Mouse (Mus musculus): ENCODE data around the gene Inafm2.

Inafm2 gene

DNA sequence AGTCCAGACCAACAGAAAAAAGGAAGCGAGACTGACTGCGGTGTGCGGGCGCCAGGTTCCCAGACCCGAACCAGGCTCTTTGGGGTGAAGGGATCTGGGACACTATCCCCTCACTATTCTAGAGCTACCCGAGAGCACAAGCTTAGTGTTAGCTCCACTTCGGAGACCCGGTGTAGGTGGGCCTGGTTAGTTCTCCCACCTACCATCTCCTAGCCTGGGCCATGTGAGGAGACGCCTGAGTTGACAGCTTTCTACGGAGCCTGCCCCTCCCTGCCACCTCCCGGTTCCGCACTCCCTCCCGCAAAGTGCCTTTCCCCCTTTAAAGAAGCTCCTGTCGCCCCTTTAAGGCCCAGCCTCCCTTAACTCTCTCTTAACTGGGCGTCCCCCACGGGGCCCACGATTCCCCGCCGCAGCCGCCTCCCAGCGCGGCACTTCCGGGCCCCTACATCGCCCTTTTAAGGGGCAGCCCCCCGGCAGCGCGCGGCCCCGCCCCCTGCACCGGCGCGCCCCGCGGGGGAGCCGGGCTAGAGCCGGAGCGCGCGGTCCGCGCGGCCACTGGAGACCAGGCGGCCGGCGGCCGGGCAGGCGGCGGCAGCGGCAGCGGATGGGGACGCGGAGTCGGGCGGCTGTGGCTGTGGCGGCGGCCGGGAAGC is at the start of gene Inafm2:
Inafm2 (plus strand) TSS at position 527 of the 653 bp plus-strand sequence.
- DNase-seq, result peak; percentile 86 to 92

DNA sequence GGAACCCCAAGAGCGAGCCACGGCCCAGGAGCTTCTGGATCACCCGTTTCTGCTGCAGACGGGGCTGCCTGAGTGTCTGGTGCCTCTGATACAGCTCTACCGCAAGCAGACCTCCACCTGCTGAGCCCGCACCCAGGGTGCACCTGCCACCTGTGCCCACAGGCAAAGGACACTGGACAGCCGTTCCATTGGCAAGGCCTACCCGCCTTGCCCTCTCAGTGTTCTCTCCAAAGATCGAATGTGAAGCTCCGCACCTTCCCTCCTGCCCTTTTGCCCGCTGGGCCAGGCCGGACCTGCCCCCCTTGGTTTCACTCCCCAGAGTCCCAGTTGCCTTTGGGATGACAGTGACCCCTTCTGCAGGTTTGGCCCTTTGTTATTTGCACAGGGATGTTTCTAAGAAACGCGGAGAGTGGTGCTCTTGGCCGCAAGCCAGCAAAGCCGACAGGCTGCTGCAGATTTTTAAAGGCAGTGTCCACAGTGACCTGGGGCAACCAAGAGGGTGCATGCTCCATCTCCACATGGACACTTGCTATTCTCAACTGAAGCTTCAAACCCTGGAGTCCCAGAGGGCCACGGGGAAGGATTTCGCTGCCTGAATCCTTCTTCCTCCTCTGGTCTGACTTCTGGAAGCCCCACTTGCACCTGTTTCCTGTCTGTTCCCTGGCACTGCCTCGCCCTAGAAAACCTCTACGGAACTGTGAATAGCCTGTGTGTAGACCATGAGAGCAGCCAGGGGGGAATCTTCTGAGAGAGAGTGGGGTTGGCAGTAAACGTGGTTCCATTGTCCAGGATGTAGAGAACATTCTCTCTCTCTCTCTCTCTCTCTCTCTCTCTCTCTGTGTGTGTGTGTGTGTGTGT is 48.9 kb upstream of the Inafm2 start:
- DNase-seq, result peak; percentile 17

DNA sequence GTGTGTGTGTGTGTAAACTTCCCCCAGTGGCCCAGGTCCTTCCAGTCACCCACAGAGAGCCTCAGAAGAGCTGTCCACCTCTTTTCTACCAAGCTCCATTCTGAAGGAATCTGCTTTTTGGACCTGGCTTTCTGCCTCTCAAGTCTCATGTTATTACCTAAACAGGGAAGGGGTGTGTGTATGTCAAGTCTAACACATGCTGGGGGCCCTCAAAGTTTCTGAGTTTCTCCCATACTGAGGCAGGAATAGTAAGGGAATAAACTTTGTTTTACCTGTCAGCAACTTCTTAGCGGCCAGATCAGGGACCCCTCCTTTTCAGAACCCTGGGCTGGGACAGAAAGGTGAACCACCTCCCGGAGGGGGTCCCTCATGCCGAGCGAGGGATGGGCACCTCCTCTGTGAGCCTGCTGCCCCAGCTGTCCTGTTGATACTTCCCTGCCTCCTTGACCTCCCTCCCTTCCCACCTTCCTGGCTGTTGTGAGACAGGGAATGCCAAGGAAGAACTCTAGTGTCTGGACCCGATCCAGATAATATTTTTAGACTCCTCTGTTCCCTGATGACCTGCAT is 48.2 kb upstream of the Inafm2 start:
- DNase-seq, result no peak

DNA sequence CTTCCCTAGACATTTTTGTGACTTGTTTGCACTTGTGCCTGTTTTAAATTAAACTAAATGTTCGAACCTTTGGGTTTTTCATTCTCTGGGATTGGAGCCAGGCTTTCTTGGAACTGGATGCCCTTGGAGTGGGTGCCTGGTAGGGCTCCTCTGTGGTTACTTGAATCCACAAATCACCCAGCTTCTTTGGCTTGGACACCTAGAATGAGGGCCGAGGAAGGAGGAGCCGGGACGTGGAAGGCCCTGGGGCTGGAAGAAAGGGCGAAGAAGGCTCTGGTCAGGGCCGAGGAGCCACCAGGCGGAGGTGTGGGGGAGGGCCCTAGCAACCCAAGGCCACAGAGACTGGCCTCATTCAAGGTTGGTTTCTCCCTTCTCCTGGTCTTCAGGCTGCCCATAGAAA is 47.6 kb upstream of the Inafm2 start:
- DNase-seq, result no peak

DNA sequence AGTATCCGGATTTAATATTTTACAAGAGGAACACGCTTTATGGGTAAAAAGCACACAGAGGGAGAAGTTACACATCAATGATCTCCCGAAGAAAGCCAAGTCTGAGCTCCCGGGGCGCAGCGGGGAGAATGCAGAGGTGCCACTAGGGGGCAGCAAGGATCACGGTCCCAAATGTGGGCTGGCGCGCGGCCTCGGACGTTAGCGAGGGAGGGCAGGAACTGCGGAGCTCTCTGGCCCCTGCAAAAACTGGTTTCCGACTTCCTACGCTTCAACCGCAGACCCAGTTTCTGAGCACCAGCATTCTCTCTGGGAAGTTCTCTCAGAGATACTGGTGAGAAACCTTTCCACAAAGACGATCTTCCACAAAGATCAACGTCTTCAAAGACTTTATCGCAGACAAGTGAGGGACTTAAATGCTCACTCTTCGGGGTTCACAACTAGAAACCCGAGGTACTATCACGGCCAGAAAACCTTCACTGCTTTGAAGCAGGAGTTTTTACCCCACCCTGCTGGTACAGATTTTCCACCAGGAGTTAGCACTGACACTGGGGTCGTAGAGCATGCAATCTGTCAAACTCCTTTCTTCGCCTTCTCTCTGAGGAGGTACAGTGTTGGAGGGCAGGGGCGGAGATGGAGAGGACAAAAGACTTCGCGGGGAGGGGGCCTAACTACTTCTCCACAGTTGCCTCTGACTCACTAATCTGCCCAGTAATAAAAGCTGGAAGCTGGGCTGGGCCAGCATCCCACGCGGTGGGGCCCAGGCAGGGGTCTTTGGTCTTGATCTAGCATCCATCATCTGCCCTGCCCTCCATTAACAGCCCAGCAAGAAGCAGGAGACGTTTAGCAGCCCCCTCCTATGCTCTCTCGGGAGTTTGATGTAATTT is 45.1 kb upstream of the Inafm2 start:
- DNase-seq, result peak; percentile 70 to 75

DNA sequence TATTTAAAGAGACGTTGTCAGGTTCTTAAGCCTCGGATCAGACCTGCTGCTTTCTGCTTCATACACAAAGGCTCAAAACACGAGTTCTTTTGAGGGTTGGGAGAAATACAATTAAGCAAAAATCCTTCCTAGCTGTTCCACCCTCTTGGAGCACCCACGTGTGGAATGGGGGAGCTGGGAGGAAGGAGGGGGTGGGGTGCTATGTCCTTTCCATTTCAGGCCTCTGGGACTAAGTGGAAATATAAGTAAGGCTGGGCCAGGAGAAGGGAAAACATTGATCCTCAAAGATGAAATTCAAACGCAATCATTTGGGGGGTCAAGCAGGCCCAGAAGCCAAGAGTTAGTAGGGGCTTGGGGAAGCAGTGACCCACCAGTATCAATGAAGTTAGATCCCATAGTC is 44.4 kb upstream of the Inafm2 start:
- DNase-seq, result no peak

DNA sequence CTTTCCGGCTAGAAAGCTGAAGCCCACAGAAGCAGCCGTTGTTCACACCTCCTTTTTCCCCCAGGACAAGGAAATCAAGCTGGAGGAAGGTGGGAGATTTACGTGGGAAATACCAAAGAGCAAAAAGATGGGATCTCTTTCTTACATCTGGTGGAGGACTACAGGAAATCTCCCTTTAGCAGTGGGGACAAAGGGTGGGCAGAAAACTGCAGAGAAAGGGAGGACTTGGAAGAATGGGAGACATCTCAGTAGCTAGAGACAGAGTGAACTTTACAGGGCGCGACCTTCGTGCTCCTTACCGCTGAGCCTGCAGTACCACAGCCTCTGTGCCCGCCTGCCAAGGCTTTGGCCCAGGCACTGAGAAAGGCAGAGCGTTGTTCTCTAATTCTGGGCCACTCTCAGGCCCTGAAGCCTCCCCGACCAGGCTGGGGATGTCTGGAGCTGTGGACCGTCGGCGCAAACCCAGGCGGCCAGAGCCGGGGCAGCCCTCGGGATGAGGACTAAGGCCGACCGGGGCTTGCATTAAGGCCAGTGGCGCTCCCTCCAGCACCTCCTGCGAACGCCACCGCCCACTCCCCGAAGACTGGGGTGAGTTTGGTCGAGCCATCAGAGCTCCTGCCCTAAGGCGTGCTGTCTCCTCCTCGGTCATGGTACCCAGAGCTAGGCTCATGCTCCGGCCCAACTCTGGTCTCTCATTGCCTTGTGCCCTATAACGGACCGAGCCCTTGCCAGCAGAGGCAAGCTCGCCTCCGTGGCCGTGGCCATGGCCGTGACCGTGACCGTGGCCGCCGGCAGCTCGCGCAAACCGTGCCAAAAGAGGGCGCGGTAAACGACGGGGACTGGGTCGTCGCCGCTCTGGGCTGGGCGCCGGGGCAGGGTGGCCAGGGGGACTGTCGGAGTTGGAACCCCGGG is 43.3 kb upstream of the Inafm2 start:
- no peak for DNase-seq

DNA sequence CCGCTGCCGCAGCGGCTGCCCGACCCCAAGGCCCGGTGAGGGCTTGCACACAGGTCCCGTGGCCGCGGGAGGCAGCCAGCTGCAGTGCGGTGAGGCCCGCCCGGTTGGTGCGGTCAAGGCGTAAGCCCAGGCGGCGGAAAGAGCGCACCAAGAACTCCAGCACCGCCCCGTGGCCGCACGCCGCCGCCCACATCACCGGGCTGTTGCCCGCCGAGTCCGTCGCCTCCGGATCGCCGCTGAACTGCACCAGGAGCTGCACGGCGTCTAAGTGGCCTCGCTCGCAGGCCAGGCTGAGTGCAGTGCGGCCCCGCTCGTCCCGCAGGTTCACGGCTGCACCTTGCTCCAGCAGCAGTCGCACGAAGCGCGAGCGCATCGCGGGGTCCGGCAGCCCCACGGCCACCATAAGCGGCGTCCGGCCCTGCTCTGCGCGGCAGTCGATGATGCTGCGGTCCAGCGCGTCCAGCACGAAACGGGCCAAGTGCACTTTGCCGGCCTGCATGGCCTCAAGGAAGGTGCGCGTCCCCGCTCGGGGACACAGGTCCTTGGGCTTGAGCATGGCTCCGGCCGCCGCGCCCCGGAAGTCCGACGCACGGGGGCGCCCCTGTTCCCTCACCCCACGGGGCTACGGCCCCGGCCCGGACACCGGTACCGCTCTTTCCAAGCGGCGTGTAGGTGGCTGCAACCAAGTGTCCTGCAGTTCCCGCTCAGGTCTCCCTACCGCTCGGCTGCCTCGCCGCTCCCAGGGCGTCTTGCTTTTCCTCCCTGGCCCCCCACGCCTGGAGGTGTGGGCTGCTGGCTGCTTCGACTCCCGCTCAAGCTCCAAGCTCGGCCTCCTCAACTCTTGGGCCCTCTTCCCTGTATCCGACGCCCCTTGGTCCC is 42.4 kb upstream of the Inafm2 start:
- DNase-seq, result peak; percentile 16 to 25

DNA sequence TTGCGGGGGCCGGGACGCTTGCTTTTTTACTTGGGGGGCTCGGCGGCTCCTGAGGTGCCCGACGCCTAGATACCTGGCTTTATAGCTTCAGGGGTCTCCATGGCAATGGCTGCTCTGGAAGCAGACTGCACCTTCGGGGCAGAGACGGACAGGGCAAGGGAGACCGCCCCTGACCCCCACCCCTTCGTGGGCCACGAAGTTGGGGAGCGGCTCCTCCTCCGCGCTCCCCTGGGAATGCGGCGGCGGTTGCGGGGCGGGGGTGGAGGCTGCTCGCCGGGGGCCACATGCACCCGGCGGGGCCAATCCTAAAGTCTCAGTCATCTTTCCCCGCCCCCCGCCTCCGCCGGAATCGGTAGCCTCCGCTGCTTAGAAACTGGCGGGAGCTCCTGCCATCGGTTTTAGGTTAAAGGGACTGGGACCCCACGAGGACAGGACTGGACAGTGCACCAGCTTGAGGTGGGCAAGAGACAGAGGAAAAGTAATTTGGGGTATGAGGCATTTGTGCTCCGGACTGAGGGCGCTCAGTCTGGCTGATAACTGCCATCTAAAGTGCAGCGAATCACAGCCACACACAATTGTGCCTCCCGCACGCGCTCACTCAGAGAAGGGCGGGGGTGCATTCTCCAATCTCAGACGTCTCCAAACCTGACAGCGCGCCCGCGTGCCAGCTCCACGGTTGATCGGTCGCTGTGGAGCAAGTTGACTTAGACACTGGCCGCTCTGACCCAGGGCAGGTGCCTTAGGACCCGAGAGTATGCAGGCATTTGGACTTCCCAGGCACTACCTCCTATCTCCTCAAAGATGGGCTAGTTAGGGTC is 41.4 kb upstream of the Inafm2 start, which contains the start of gene Ankrd63:
Ankrd63 (minus strand) TSS at position 51 of the 818 bp plus-strand sequence.
- no peak for DNase-seq

DNA sequence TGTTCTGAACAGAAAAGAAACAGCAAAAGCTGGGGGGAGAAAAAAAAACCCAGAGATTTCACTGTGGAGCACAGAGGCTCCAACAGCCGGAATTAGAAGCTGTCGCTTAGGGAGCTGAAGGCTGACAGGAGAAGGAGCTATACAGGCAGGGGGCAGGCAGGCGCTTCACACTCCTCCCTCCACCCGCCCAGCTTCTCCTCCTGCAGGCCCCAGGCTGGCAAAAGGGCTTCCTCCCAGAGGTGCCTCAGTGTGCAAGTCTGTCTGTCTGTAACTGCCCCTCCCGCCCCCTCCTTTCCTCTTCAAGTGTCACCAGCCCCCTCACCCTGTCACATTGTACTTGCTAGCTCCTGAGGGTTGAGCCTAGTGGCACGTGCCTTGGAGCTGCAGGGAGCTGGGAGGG is 39.1 kb upstream of the Inafm2 start:
- no peak for DNase-seq

DNA sequence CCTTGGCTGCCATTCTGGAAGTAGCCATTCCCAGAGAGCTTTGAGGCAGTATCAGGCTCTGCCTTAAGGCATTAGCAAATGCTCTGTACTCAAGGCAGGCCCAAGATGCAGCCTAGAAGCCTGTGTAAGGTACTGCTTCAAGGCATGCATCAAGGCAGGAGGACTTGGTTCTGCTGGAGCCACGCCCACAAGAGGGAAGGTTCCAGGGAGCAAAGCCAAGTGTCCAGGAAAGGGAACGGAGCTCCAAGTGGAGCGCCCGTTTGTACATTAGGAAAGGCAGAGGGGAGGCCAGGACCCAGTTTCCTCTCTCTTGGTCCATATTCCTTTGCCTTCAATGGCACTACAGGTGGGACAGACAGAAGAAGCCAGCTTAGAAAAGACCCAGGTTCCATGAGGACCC is 37.1 kb upstream of the Inafm2 start:
- DNase-seq, result no peak

DNA sequence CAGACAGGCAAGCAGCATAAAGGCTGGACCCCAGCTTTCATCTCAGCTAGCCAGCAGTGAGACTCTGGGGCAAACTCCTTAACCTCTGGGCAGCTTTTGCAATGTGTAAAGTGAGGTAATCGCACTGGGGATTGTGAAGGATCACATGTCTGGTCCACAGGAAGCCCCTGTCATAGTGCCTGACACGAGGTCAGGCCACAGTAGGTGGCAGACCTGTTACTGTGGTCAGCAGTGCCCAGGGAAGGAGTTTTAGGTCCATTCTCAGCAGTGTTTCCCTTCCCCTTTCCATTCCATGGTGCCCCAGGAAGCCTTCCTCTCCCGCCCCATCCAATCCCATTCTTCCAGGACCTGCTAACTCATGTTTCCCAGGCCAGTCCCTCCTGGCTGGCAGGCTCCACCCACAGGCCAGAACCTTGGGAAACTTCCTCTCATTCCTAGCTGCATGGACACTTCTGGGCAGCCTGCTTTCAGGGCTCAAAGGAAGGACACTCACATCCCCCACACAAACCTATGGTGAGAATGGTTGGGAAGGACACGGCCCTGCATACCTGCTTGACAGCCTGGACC is 35.8 kb upstream of the Inafm2 start:
- DNase-seq, result no peak

DNA sequence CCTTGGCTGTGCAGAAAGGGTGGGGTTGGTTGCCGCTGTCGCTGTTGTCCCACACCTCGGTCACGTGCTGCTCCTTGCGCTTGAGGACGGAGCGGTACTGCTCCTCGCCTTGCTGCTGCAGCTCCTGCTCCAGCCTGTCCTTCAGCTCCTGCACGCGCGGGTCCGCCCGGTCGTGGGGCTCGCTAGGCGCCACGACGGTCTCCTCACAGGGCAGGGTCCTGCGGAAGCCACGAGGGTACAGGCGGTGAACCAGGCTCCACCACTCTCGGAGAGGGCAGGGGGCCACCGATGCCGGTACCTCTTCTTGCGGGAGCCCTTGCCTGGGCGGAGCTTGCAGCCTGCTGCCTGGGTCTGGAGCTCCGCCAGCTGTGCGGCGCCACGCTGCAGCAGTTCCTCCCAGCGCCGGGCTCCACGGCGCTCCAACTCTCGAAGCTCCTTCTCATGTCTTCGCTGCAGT is 34.5 kb upstream of the Inafm2 start:
- peak; percentile 16 to 43 for DNase-seq

DNA sequence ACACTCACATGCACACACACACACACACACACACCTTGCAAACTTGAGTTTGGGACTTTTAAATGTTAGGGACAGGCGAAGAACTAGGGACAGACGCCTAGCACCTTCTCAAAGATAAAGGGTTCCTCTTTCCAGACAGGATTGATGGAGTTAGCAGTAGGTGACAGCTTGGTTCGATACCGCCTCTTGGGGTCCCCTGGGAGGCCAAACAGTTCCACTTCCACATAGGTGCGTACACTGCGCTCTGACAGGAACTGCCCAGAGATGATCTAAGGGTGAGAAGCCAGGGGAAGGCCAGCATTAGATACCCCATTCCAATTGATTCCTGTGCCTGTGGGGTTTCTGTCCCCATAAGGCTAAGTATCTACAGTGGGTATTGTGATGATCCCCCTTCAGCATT is 31.9 kb upstream of the Inafm2 start:
- no peak for DNase-seq

DNA sequence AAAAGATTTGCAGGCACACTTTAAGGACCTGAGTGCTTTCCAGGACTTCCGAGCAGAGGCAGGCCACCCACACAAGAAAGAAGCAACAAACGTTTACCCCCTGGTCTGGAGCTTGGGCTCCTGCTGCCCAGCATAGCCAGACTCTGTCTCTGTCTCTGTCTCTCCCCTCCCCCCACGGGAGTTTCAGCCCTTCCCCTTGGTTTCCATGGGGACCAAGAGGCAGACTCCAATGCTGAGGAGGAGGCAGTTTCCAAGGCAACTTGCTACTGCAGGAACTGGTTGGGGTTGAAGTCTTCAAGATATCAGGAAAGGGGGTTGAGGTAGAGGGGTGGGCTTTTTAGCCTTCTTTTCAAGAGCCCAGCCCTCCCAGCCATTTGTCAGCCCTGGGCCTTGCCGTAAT is 31.3 kb upstream of the Inafm2 start:
- no peak for DNase-seq

DNA sequence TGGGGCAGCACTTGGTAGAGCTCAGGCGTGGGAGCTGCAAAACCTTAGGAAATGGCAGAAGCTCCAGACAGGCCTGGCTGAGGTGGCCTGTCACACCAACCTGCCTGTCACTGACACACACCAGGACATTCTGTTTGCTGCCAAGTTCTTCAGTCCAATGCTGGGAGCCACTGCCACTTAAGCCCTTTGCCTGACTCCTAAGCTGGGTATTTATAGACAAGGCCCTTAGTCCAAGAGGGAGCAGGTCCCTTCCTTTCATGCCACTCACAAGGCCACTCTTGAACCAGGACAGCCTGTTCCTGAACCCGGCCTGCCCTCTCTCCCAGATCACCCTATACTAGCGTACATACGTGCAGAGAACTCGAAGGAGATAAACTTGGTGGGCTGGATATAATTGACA is 28.9 kb upstream of the Inafm2 start:
- peak in 1 of 2 experiments; percentile 16 for DNase-seq

DNA sequence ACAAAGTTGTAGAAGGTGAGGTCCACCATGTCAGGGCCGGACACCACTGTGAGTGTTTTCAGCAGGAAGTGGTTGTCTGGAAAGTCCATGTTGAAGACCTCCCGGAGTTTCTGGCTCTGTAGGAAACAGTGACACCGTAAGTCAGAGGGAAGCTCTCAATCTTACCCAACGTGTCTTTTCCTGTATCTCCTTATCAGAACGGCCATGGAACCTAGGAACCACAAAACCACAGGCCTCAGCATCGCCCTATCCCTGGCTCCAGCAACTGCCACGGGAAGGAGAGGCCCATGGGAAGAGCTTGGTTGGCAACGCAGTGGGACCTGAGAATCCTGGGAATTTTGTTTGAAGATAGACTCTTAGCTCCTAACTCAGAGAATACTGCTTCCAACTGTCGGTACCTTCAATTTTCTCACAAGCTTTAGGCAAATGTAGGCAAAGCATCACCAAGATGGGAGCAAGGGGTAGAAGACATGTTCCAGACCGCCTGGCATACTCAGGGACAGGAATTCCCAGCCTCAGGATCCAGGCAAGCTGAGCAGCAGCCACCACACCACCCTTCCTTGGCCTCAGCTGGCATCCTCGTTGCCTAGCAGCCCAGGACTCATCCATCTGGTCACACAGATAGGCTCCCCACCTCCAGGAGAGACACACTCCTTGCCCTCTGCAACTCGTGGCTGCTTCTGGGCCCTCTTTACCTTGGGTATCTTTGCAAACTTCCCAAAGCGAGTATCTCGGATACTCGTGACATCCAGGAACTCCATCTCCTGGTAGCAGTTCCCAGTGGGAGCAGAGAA is 21.7 kb upstream of the Inafm2 start:
- no peak for DNase-seq

DNA sequence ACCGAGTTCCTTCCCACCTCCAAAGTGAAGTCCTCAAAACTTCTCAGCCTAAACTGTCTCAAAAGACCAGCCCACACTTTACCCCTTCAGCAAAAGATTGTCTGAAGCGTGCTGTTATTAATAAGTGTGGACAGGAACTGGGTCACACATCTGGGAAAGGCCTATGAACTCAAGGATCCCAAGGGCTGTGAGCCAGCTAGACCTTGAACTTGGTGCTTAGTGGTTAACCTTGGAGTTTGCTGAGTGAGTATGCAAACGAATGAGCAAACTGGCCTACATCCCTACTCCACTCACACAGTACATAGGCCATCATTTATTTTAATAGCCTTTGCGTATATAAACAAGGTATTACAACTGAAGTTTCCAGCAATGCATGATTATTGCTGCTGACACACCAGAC is 20.0 kb upstream of the Inafm2 start:
- DNase-seq, result no peak
